Mouse (Mus musculus) intestine, embryonic 15.5 days (tissue): ENCODE data around the gene Nup210l. TPM values are rescaled to one million over a fixed set of nuclear protein-coding genes. Genes with fewer than 3 reads are reported as not detected.

Source experiments
- ATAC-seq: fragments of 200-750 bp; cut with Nextera tagmentation; 2 replicates; pipeline ENCODE4 v1.8.0; 2017; ENCODE audit warnings: moderate TSS enrichment, moderate library complexity
- H3K27ac ChIP-seq: fragments of 300-500 bp; sonication (generic); 2 replicates; pipeline ENCODE4 v1.5.1; 2015; ENCODE audit warnings: mild to moderate bottlenecking, inconsistent platforms
- H3K27me3 ChIP-seq: fragments of 300-500 bp; sonication (generic); replicated peaks from 2 replicates; pipeline ENCODE4 v1.6.1; 2015; ENCODE audit warnings: inconsistent platforms
- H3K36me3 ChIP-seq: fragments of 300-500 bp; sonication (generic); 2 replicates; pipeline ENCODE4 v1.6.1; 2015; ENCODE audit warnings: inconsistent platforms
- H3K4me1 ChIP-seq: fragments of 300-500 bp; sonication (generic); replicated peaks from 2 replicates; pipeline ENCODE4 v1.6.1; 2015; ENCODE audit warnings: inconsistent platforms
- H3K4me2 ChIP-seq: fragments of 300-500 bp; sonication (generic); replicated peaks from 2 replicates; pipeline ENCODE4 v1.6.1; 2015; ENCODE audit warnings: mild to moderate bottlenecking, inconsistent platforms
- H3K4me3 ChIP-seq: fragments of 300-500 bp; sonication (generic); replicated peaks from 2 replicates; pipeline ENCODE4 v1.5.1; 2015; ENCODE audit warnings: inconsistent platforms
- H3K9ac ChIP-seq: fragments of 300-500 bp; sonication (generic); 2 replicates; pipeline ENCODE4 v1.6.1; 2015; ENCODE audit warnings: inconsistent platforms
- H3K9me3 ChIP-seq: fragments of 300-500 bp; sonication (generic); 2 replicates; pipeline ENCODE4 v1.6.1; 2016; ENCODE audit warnings: inconsistent platforms
- WGBS: fragments of 180-500 bp; shearing (Covaris S2); methylation state at CpG from one replicate; pipeline ENCODE4 v1.1.7; 2015; 5-methylcytosine and 5-hydroxymethylcytosine counted together
- polyA plus RNA-seq: library from polyadenylated mRNA; unstranded; fragments of >200 nt; fragmentation: Nextera tagmentation; extraction: Ambion mirVana; gene quantifications from 2 replicates; pipeline ENCODE4 v1.2.1, GENCODE M21; 2015

Gene Nup210l
- polyA plus RNA-seq, 1 experiment from 2014 or later: 0.33 TPM

GRCm38 (mm10) chr3:90134993-90135392 is 31.1 kb downstream of the Nup210l start:
- WGBS: 58% methylated on average over 5 of the region's 5 CpGs
- Histone ChIP-seq H3K4me2 (no peak overlapping the region), H3K27ac (no peak overlapping the region), H3K4me1 (no peaks in the 10 kb centered on the region), H3K27me3 (no peaks in the 10 kb centered on the region), H3K36me3 (no peaks in the 10 kb centered on the region), H3K4me3 (no peak overlapping the region), H3K9me3 (no peaks in the 10 kb centered on the region), H3K9ac (no peak overlapping the region)
- ATAC-seq: no peak

- H3K9me3 ChIP-seq: no peaks in the 10 kb centered on the region
- H3K4me3 ChIP-seq: no peak overlapping the region
- H3K27me3 ChIP-seq: no peaks in the 10 kb centered on the region
- no peak overlapping the region for H3K4me2 ChIP-seq
- no peak for ATAC-seq
- H3K27ac ChIP-seq: no peak overlapping the region
- H3K36me3 ChIP-seq: no peaks in the 10 kb centered on the region
- 38% methylated on average over 13 of the region's 13 CpGs for WGBS
- H3K4me1 ChIP-seq: no peaks in the 10 kb centered on the region
- H3K9ac ChIP-seq: no peak overlapping the region
Observed at GRCm38 (mm10) chr3:90136660-90137059, 32.7 kb downstream of the Nup210l start.

GRCm38 (mm10) chr3:90137606-90138005 is 33.7 kb downstream of the Nup210l start:
- WGBS: 67% methylated on average over 1 of the region's 1 CpGs
- Histone ChIP-seq H3K4me1 (no peaks in the 10 kb centered on the region), H3K9me3 (no peaks in the 10 kb centered on the region), H3K9ac (no peak overlapping the region), H3K27ac (no peak overlapping the region), H3K4me2 (no peak overlapping the region), H3K27me3 (no peaks in the 10 kb centered on the region), H3K4me3 (no peak overlapping the region), H3K36me3 (no peaks in the 10 kb centered on the region)
- no peak for ATAC-seq

GRCm38 (mm10) chr3:90139962-90140361 is 36.0 kb downstream of the Nup210l start:
- Histone ChIP-seq H3K9me3 (no peaks in the 10 kb centered on the region), H3K27ac (no peak overlapping the region), H3K36me3 (no peaks in the 10 kb centered on the region), H3K4me3 (no peak overlapping the region), H3K9ac (no peak overlapping the region), H3K4me1 (no peaks in the 10 kb centered on the region), H3K27me3 (no peaks in the 10 kb centered on the region), H3K4me2 (no peak overlapping the region)
- WGBS: 87% methylated on average over 3 of the region's 3 CpGs
- ATAC-seq: no peak

GRCm38 (mm10) chr3:90145461-90145860 is 41.5 kb downstream of the Nup210l start:
- 66% methylated on average over 3 of the region's 3 CpGs for WGBS
- no peak for ATAC-seq
- no peak overlapping the region for H3K4me2 ChIP-seq
- no peak overlapping the region for H3K9ac ChIP-seq
- H3K4me1 ChIP-seq: no peaks in the 10 kb centered on the region
- no peaks in the 10 kb centered on the region for H3K9me3 ChIP-seq
- no peaks in the 10 kb centered on the region for H3K27me3 ChIP-seq
- H3K27ac ChIP-seq: no peak overlapping the region
- H3K4me3 ChIP-seq: no peak overlapping the region
- no peaks in the 10 kb centered on the region for H3K36me3 ChIP-seq

- ATAC-seq: no peak
- 96% methylated on average over 1 of the region's 1 CpGs for WGBS
Observed at GRCm38 (mm10) chr3:90146651-90147050, 42.7 kb downstream of the Nup210l start.

GRCm38 (mm10) chr3:90151086-90151740 is 47.3 kb downstream of the Nup210l start:
- no peaks in the 10 kb centered on the region for H3K9me3 ChIP-seq
- no peak overlapping the region for H3K9ac ChIP-seq
- no peaks in the 10 kb centered on the region for H3K36me3 ChIP-seq
- no peak overlapping the region for H3K27ac ChIP-seq
- no peaks in the 10 kb centered on the region for H3K4me1 ChIP-seq
- no peak for ATAC-seq
- no peak overlapping the region for H3K4me2 ChIP-seq
- H3K4me3 ChIP-seq: no peak overlapping the region
- no peaks in the 10 kb centered on the region for H3K27me3 ChIP-seq
- 92% methylated on average over 12 of the region's 12 CpGs for WGBS

More at GRCm38 (mm10) chr3:90146651-90147050, 42.7 kb downstream of the Nup210l start:
- H3K4me1 ChIP-seq: no peaks in the 10 kb centered on the region
- no peak overlapping the region for H3K4me3 ChIP-seq
- no peaks in the 10 kb centered on the region for H3K9me3 ChIP-seq
- H3K9ac ChIP-seq: no peak overlapping the region
- no peaks in the 10 kb centered on the region for H3K36me3 ChIP-seq
- H3K4me2 ChIP-seq: no peak overlapping the region
- H3K27me3 ChIP-seq: no peaks in the 10 kb centered on the region
- no peak overlapping the region for H3K27ac ChIP-seq

- Histone ChIP-seq H3K27ac (no peak overlapping the region), H3K9ac (no peak overlapping the region), H3K9me3 (no peaks in the 10 kb centered on the region), H3K27me3 (no peaks in the 10 kb centered on the region), H3K4me1 (no peaks in the 10 kb centered on the region), H3K4me2 (no peak overlapping the region), H3K4me3 (no peak overlapping the region), H3K36me3 (no peaks in the 10 kb centered on the region)
- WGBS: 67% methylated on average over 5 of the region's 5 CpGs
- ATAC-seq: no peak
Observed at GRCm38 (mm10) chr3:90155996-90156395, 52.1 kb downstream of the Nup210l start.

GRCm38 (mm10) chr3:90159757-90160156 is 55.8 kb downstream of the Nup210l start:
- WGBS: 86% methylated on average over 9 of the region's 9 CpGs
- ATAC-seq: no peak

GRCm38 (mm10) chr3:90161541-90161940 is 57.6 kb downstream of the Nup210l start:
- Histone ChIP-seq H3K36me3 (no peaks in the 10 kb centered on the region), H3K27me3 (no peaks in the 10 kb centered on the region), H3K4me2 (no peak overlapping the region), H3K4me1 (no peaks in the 10 kb centered on the region), H3K9ac (no peak overlapping the region), H3K4me3 (no peak overlapping the region), H3K27ac (no peak overlapping the region), H3K9me3 (no peaks in the 10 kb centered on the region)
- no peak for ATAC-seq
- WGBS: 71% methylated on average over 3 of the region's 3 CpGs

More at GRCm38 (mm10) chr3:90159757-90160156, 55.8 kb downstream of the Nup210l start:
- H3K9ac ChIP-seq: no peak overlapping the region
- no peak overlapping the region for H3K4me3 ChIP-seq
- no peaks in the 10 kb centered on the region for H3K36me3 ChIP-seq
- H3K9me3 ChIP-seq: no peaks in the 10 kb centered on the region
- no peaks in the 10 kb centered on the region for H3K4me1 ChIP-seq
- H3K27me3 ChIP-seq: no peaks in the 10 kb centered on the region
- no peak overlapping the region for H3K27ac ChIP-seq
- no peak overlapping the region for H3K4me2 ChIP-seq

- H3K4me1 ChIP-seq: no peaks in the 10 kb centered on the region
Observed at GRCm38 (mm10) chr3:90179566-90179965, 75.6 kb downstream of the Nup210l start.

GRCm38 (mm10) chr3:90183581-90183980 is 79.6 kb downstream of the Nup210l start:
- H3K27ac ChIP-seq: no peak overlapping the region
- 70% methylated on average over 3 of the region's 3 CpGs for WGBS
- H3K4me1 ChIP-seq: no peaks in the 10 kb centered on the region
- H3K36me3 ChIP-seq: no peaks in the 10 kb centered on the region
- no peak overlapping the region for H3K4me3 ChIP-seq
- H3K9ac ChIP-seq: no peak overlapping the region
- ATAC-seq: no peak
- H3K27me3 ChIP-seq: no peaks in the 10 kb centered on the region
- no peaks in the 10 kb centered on the region for H3K9me3 ChIP-seq
- H3K4me2 ChIP-seq: no peak overlapping the region

More at GRCm38 (mm10) chr3:90179566-90179965, 75.6 kb downstream of the Nup210l start:
- H3K9me3 ChIP-seq: no peaks in the 10 kb centered on the region
- no peak overlapping the region for H3K9ac ChIP-seq
- H3K4me2 ChIP-seq: no peak overlapping the region
- ATAC-seq: no peak
- H3K27ac ChIP-seq: no peak overlapping the region
- H3K27me3 ChIP-seq: no peaks in the 10 kb centered on the region
- no peak overlapping the region for H3K4me3 ChIP-seq
- no peaks in the 10 kb centered on the region for H3K36me3 ChIP-seq
- WGBS: 67% methylated on average over 3 of the region's 3 CpGs

- no peaks in the 10 kb centered on the region for H3K27me3 ChIP-seq
- no peak overlapping the region for H3K9ac ChIP-seq
- peak; percentile 88 for ATAC-seq
- no peak overlapping the region for H3K4me3 ChIP-seq
- no peaks in the 10 kb centered on the region for H3K9me3 ChIP-seq
- H3K27ac ChIP-seq: peak overlapping the region; percentile 24; the same call in 1 of the 2 replicates
- H3K4me1 ChIP-seq: no peaks in the 10 kb centered on the region
- no peaks in the 10 kb centered on the region for H3K36me3 ChIP-seq
- H3K4me2 ChIP-seq: no peak overlapping the region
- WGBS: 58% methylated on average over 11 of the region's 11 CpGs
Observed at GRCm38 (mm10) chr3:90190859-90191510, 87.1 kb downstream of the Nup210l start.
